Mouse (Mus musculus) CH12.LX (cell line): ENCODE measurements around the gene Irgm2. TPM values are rescaled to one million over a fixed set of nuclear protein-coding genes. Genes with fewer than 3 reads are reported as not detected.

Experiments
- DNase-seq: peaks from one replicate; pipeline ENCODE4 v3.0.0-alpha.2; 2013; ENCODE audit errors: extremely low read depth
- H3K27ac ChIP-seq: 2 replicates; pipeline ENCODE4 v1.5.1; 2012; ENCODE audit warnings: low read depth, mild to moderate bottlenecking, control low read depth, moderate library complexity; ENCODE audit not compliant: insufficient read depth
- H3K27me3 ChIP-seq: replicated peaks from 2 replicates; pipeline ENCODE3; 2012; ENCODE audit warnings: inconsistent platforms
- H3K36me3 ChIP-seq, 2 experiments: replicated peaks in 1 of 2; 2 replicates each; pipeline versions ENCODE3 to v1.6.1; 2012; ENCODE audit warnings: inconsistent platforms in 1 of 2, low read length in 1 of 2, mild to moderate bottlenecking in 1 of 2, mixed read lengths in 1 of 2, moderate library complexity in 1 of 2; ENCODE audit not compliant: control insufficient read depth in 1 of 2, insufficient read depth in 1 of 2
- H3K4me1 ChIP-seq, 2 experiments: 2 replicates each; pipeline ENCODE4 v1.6.1; 2012; ENCODE audit warnings: inconsistent platforms in 1 of 2, moderate library complexity in 1 of 2; ENCODE audit not compliant: insufficient read depth in 2 of 2, control insufficient read depth in 1 of 2
- H3K4me2 ChIP-seq: 2 replicates; pipeline ENCODE4 v1.6.1; 2012; ENCODE audit warnings: low read depth, mild to moderate bottlenecking, control low read depth; ENCODE audit not compliant: poor library complexity, insufficient read depth, severe bottlenecking
- H3K4me3 ChIP-seq, 3 experiments: fragments of 150-350 bp in 1 of 3; sonication (generic) in 1 of 3; replicated peaks in 1 of 3; 2 replicates each; pipeline versions ENCODE3 to v1.5.1; 2011 to 2012; ENCODE audit warnings: low read depth in 2 of 3, low read length in 2 of 3, mild to moderate bottlenecking in 2 of 3, moderate library complexity in 2 of 3, control low read depth in 1 of 3, improper control_type of control experiment in 1 of 3, inconsistent platforms in 1 of 3, mixed read lengths in 1 of 3; ENCODE audit not compliant: poor library complexity in 1 of 3
- H3K79me2 ChIP-seq: replicated peaks from 2 replicates; pipeline ENCODE4 v1.6.1; 2012; ENCODE audit warnings: mild to moderate bottlenecking, moderate library complexity; ENCODE audit not compliant: control insufficient read depth, poor library complexity, insufficient read depth, severe bottlenecking; ENCODE audit errors: extremely low read depth
- H3K9ac ChIP-seq: 2 replicates; pipeline ENCODE4 v1.6.1; 2012; ENCODE audit warnings: low read depth, mild to moderate bottlenecking, control low read depth, moderate library complexity; ENCODE audit not compliant: insufficient read depth
- H3K9me3 ChIP-seq: replicated peaks from 2 replicates; pipeline ENCODE3; 2012; ENCODE audit warnings: low read length, inconsistent platforms, mixed read lengths
- CHD1 ChIP-seq: IDR thresholded peaks from 2 replicates; pipeline ENCODE4 v1.6.1; 2012; ENCODE audit warnings: low read depth, low read length, improper control_type of control experiment, inconsistent platforms
- CHD2 ChIP-seq: IDR thresholded peaks from 2 replicates; pipeline ENCODE4 v1.6.1; 2011; ENCODE audit warnings: low read length, improper control_type of control experiment
- ELF1 ChIP-seq: IDR thresholded peaks from 2 replicates; pipeline ENCODE4 v1.6.1; 2014; ENCODE audit warnings: low read depth, mild to moderate bottlenecking, inconsistent platforms, low read length, improper control_type of control experiment
- EP300 ChIP-seq: IDR thresholded peaks from 2 replicates; pipeline ENCODE4 v1.6.1; 2011; ENCODE audit warnings: low read length, improper control_type of control experiment
- ETS1 ChIP-seq: conservative IDR thresholded peaks from 2 replicates; pipeline ENCODE4 v1.6.1; 2012; ENCODE audit warnings: low read depth, mild to moderate bottlenecking, inconsistent platforms, low read length, improper control_type of control experiment, moderate library complexity
- GABPA ChIP-seq: IDR thresholded peaks from 2 replicates; pipeline ENCODE4 v1.6.1; 2012; ENCODE audit warnings: low read depth, low read length, improper control_type of control experiment, inconsistent platforms; ENCODE audit not compliant: insufficient replicate concordance
- HCFC1 ChIP-seq: IDR thresholded peaks from 2 replicates; pipeline ENCODE4 v1.6.1; 2012; ENCODE audit warnings: low read depth, mild to moderate bottlenecking, inconsistent platforms, low read length, improper control_type of control experiment
- IRF4 ChIP-seq: IDR thresholded peaks from 2 replicates; pipeline ENCODE4 v1.6.1; 2014; ENCODE audit warnings: low read depth, mild to moderate bottlenecking, inconsistent platforms, low read length, improper control_type of control experiment
- JUND ChIP-seq: conservative IDR thresholded peaks from 2 replicates; pipeline ENCODE4 v1.6.1; 2011; ENCODE audit warnings: low read depth, low read length, improper control_type of control experiment
- MAFK ChIP-seq: IDR thresholded peaks from 2 replicates; pipeline ENCODE4 v1.6.1; 2011; ENCODE audit warnings: low read length, improper control_type of control experiment; ENCODE audit not compliant: insufficient replicate concordance
- MAZ ChIP-seq: IDR thresholded peaks from 2 replicates; pipeline ENCODE4 v1.6.1; 2012; ENCODE audit warnings: low read depth, mild to moderate bottlenecking, inconsistent platforms, low read length, improper control_type of control experiment, moderate library complexity
- MEF2A ChIP-seq: IDR thresholded peaks from 2 replicates; pipeline ENCODE4 v1.6.1; 2014; ENCODE audit warnings: low read depth, mild to moderate bottlenecking, inconsistent platforms, low read length, improper control_type of control experiment, borderline replicate concordance
- MXI1 ChIP-seq: IDR thresholded peaks from 2 replicates; pipeline ENCODE4 v1.6.1; 2011; ENCODE audit warnings: mild to moderate bottlenecking, low read depth, low read length, improper control_type of control experiment
- MYC ChIP-seq: IDR thresholded peaks from 2 replicates; pipeline ENCODE4 v1.6.1; 2011; ENCODE audit warnings: low read depth, mild to moderate bottlenecking, improper control_type of control experiment, low read length
- NELFE ChIP-seq: IDR thresholded peaks from 2 replicates; pipeline ENCODE4 v1.6.1; 2011; ENCODE audit warnings: low read depth, low read length, improper control_type of control experiment
- NRF1 ChIP-seq: IDR thresholded peaks from 2 replicates; pipeline ENCODE4 v1.6.1; 2014; ENCODE audit warnings: low read depth, mild to moderate bottlenecking, inconsistent platforms, low read length, improper control_type of control experiment, moderate library complexity
- RAD21 ChIP-seq: IDR thresholded peaks from 2 replicates; pipeline ENCODE4 v1.6.1; 2011; ENCODE audit warnings: low read depth, mild to moderate bottlenecking, low read length, improper control_type of control experiment, moderate library complexity
- RCOR1 ChIP-seq: conservative IDR thresholded peaks from 2 replicates; pipeline ENCODE4 v1.6.1; 2012; ENCODE audit warnings: low read depth, mild to moderate bottlenecking, inconsistent platforms, low read length, improper control_type of control experiment
- SMC3 ChIP-seq: IDR thresholded peaks from 2 replicates; pipeline ENCODE4 v1.6.1; 2011; ENCODE audit warnings: low read depth, low read length, improper control_type of control experiment
- TCF12 ChIP-seq: IDR thresholded peaks from 2 replicates; pipeline ENCODE4 v1.6.1; 2014; ENCODE audit warnings: low read depth, mild to moderate bottlenecking, inconsistent platforms, low read length, improper control_type of control experiment
- UBTF ChIP-seq: IDR thresholded peaks from 2 replicates; pipeline ENCODE4 v1.6.1; 2012; ENCODE audit warnings: low read depth, mild to moderate bottlenecking, inconsistent platforms, low read length, improper control_type of control experiment, moderate library complexity
- USF1 ChIP-seq: IDR thresholded peaks from 2 replicates; pipeline ENCODE4 v1.6.1; 2014; ENCODE audit warnings: low read depth, mild to moderate bottlenecking, inconsistent platforms, low read length, improper control_type of control experiment
- USF2 ChIP-seq: conservative IDR thresholded peaks from 2 replicates; pipeline ENCODE4 v1.6.1; 2011; ENCODE audit warnings: low read depth, low read length, improper control_type of control experiment
- ZKSCAN1 ChIP-seq: IDR thresholded peaks from 2 replicates; pipeline ENCODE4 v1.6.1; 2012; ENCODE audit warnings: low read depth, inconsistent platforms, low read length, improper control_type of control experiment, borderline replicate concordance
- ZMIZ1 ChIP-seq: IDR thresholded peaks from 2 replicates; pipeline ENCODE4 v1.6.1; 2012; ENCODE audit warnings: low read depth, mild to moderate bottlenecking, inconsistent platforms, low read length, improper control_type of control experiment
- ZNF384 ChIP-seq: IDR thresholded peaks from 2 replicates; pipeline ENCODE4 v1.6.1; 2012; ENCODE audit warnings: low read depth, low read length, improper control_type of control experiment, inconsistent platforms
- dilution Hi-C: fragments of 300-500 bp; cut with MboI; formaldehyde crosslinking; loops from 2 replicates; pipeline ENCODE4 v1.14.3; 2020; ENCODE audit warnings: low sequenced_read_pairs; ENCODE audit not compliant: extremely low pct_unique_long_range_greater_than_20kb, extremely low pct_ligation_motif_present
- in situ Hi-C: fragments of 300-500 bp; cut with MboI; formaldehyde crosslinking; loops from 3 replicates; pipeline ENCODE4 v1.14.3; 2019; ENCODE audit warnings: low sequenced_read_pairs, low pct_ligation_motif_present, low pct_unique_long_range_greater_than_20kb, mixed read lengths
- polyA plus RNA-seq: library from polyadenylated mRNA; unstranded; fragments of >175 nt; gene quantifications from 2 replicates; pipeline ENCODE4 v1.2.1, GENCODE M21; 2012; ENCODE audit warnings: low read depth; ENCODE audit not compliant: insufficient read length
- total RNA-seq, 2 experiments: library from RNA; depleted of rRNA; stranded (reverse); fragments of 300-350 nt in 1 of 2; fragments of >200 nt in 1 of 2; gene quantifications; 2 replicates each; pipeline ENCODE4 v1.2.3; 2012 to 2014

Irgm2 gene
- total and polyA plus RNA-seq, 3 experiments: 4.3 to 5.2 (median 4.7) TPM

DNA sequence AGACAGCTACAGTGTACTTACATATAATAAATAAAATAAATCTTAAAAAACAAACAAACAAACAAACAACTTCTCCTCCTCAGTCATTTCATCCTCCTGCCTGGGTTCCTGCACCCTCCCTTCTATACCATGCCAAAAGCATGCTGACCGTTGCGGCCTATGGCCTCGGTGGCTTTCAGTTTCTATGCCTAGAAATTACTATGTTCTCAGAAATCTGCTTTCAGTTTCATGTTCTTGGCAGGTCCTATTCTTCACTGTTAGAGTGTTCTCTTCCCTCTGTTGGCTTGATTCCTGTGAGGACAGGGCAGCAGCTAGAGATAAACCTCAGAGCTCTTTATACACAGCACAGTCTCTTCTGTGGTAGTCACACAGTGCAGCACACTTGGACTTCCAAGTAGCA, 15.8 kb upstream of the Irgm2 start (continued):
- no peak for TF ChIP-seq GABPA
- TF ChIP-seq TCF12: peak; percentile 62
- TF ChIP-seq MEF2A: peak; percentile 62
- TF ChIP-seq ZNF384: peak; percentile 42
- no peak for TF ChIP-seq USF1
- TF ChIP-seq MXI1: peak; percentile 86

DNA sequence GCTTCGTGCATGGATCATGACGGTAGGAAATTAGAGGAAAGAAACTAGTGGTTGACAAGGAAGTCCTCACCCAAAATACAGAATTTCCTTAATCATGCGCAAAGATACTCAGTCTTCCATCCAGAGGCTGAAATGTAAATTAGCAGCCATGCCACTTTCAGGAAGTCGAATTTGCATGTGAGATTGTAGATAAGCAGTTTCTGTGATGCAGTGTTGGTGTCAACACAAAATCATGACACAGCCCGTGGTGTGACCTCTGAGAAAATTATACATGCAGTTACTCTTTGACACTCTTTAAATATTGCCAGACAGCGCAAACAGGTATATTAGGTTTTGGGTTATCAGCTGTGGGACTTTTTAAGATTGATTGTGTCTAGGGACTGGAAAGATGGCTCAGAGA, 9.7 kb upstream of the Irgm2 start:
- no peaks in the 10 kb centered on the region for H3K9me3 ChIP-seq
- no peaks in the 10 kb centered on the region for H3K27me3 ChIP-seq
- no peak overlapping the region for H3K27ac ChIP-seq
- dilution Hi-C loops: no loop called here
- H3K4me1 ChIP-seq: peaks cover 12 to 23% of the 10 kb centered on the region in 2 experiments
- H3K9ac ChIP-seq: no peak overlapping the region
- H3K79me2 ChIP-seq: peaks cover 4% of the 10 kb centered on the region
- no peak for TF ChIP-seq RCOR1
- TF ChIP-seq SMC3: no peak
- TF ChIP-seq IRF4: no peak
- TF ChIP-seq MXI1: no peak
- no peak for TF ChIP-seq ELF1
- TF ChIP-seq JUND: no peak
- TF ChIP-seq ZNF384: no peak
- TF ChIP-seq MAFK: no peak
- TF ChIP-seq HCFC1: no peak
- TF ChIP-seq NRF1: no peak
- TF ChIP-seq NELFE: no peak
- TF ChIP-seq UBTF: no peak
- TF ChIP-seq, all 38 proteins: peak for 0
- Histone ChIP-seq H3K4me3 (no peak overlapping the region), H3K36me3 (peaks cover 13 to 14% of the 10 kb centered on the region in 2 experiments), H3K4me2 (no peak overlapping the region)
- no peak for DNase-seq
- in situ Hi-C loops: loop anchor here (10.0 kb wide), 1 partner anchor 115 kb away; the partner anchor contains the start of gene Zfp692

DNA sequence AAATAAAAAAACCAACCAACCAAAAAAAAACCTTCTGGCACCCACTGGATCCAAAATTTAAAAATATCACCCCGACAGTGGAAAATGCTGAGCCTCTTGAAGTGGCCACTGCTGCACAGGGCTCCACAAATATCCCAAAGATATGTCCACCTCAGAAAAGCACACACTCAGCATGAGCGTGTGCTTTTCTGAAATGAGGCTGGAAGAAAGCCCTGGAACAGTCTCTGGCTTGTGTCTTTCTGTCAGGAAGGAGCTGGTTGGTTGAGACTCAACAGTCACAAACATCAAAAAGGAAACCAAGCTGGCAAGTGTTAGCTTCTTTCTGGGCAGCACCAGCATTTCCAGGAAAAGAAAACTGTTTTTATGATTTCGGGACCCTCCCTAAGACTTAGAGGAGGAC, 6.1 kb upstream of the Irgm2 start:
- H3K4me3 ChIP-seq: no peak overlapping the region
- dilution Hi-C loops (no loop called here), in situ Hi-C loops (no loop called here)
- no peaks in the 10 kb centered on the region for H3K27me3 ChIP-seq
- H3K36me3 ChIP-seq: peaks cover 9 to 12% of the 10 kb centered on the region in 2 experiments
- H3K79me2 ChIP-seq: no peaks in the 10 kb centered on the region
- no peak overlapping the region for H3K27ac ChIP-seq
- no peak for DNase-seq
- H3K4me1 ChIP-seq: peaks cover 7 to 30% of the 10 kb centered on the region in 2 experiments
- H3K4me2 ChIP-seq: no peak overlapping the region
- H3K9me3 ChIP-seq: no peaks in the 10 kb centered on the region
- H3K9ac ChIP-seq: no peak overlapping the region
- no peak for TF ChIP-seq RAD21
- TF ChIP-seq ZMIZ1: no peak
- no peak for TF ChIP-seq TCF12
- no peak for TF ChIP-seq EP300
- TF ChIP-seq ETS1: no peak
- TF ChIP-seq NELFE: no peak
- no peak for TF ChIP-seq CHD2
- TF ChIP-seq RCOR1: no peak
- TF ChIP-seq UBTF: no peak
- TF ChIP-seq ZNF384: no peak
- no peak for TF ChIP-seq NRF1
- no peak for TF ChIP-seq USF2
- no peak for TF ChIP-seq MYC
- TF ChIP-seq ZKSCAN1: no peak
- TF ChIP-seq IRF4: no peak
- TF ChIP-seq SMC3: no peak
- TF ChIP-seq CHD1: no peak
- TF ChIP-seq MAZ: no peak
- no peak for TF ChIP-seq ELF1
